Mouse (Mus musculus): Measurements from ENCODE around the gene Nfe2.
"Not testable (repeated sequence)": the region's sequence is repeated elsewhere in the genome, so short reads cannot be mapped to it uniquely, and the experiment has no call there.

Gene Nfe2

DNA sequence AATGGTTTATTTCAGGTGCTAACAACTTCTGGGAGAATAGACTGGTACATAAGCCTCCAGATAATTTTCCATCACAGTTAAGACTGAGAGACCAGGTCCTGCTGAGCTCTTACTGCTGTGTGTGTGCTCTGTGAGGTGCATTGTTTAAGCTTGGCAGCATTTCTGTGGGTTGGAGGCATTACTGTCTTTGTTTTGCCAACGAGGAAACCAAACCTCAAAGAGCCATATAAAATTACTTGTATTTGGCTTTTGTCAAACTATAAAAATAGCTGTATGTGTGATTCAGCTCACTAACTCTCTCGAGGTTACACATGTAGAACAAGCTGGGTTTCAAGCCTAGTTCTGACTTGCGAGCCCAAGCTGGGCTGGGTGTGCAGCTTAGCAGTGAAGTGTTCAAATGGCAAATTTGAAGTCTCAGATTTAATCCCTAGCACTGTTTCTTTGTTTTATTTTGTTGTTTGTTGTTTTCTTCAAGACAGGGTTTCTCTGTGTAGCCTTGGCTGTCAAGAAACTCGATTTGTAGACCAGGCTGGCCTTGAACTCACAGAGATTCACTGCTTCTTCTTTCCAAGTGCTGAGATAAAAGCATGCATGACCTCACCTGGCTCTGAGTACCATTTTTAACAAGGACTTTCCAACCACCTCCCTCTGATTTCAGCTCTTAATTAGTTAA, 34.6 kb upstream of the Nfe2 start:
- no peak for DNase-seq (ENCODE audit: low read depth in 2 of 2, low spot score in 2 of 2)

- no peak for DNase-seq (ENCODE audit: low read depth in 2 of 2, low spot score in 2 of 2)
Measured at GRCm38 (mm10) chr15:103290843-103291242, 32.6 kb upstream of the Nfe2 start.

GRCm38 (mm10) chr15:103290417-103290816, 32.2 kb upstream of the Nfe2 start:
- DNase-seq (ENCODE audit: low read depth in 2 of 2, low spot score in 2 of 2): no peak

- no peak for DNase-seq (ENCODE audit: low read depth in 2 of 2, low spot score in 2 of 2)
Measured at GRCm38 (mm10) chr15:103289600-103289999, 31.4 kb upstream of the Nfe2 start.

DNA sequence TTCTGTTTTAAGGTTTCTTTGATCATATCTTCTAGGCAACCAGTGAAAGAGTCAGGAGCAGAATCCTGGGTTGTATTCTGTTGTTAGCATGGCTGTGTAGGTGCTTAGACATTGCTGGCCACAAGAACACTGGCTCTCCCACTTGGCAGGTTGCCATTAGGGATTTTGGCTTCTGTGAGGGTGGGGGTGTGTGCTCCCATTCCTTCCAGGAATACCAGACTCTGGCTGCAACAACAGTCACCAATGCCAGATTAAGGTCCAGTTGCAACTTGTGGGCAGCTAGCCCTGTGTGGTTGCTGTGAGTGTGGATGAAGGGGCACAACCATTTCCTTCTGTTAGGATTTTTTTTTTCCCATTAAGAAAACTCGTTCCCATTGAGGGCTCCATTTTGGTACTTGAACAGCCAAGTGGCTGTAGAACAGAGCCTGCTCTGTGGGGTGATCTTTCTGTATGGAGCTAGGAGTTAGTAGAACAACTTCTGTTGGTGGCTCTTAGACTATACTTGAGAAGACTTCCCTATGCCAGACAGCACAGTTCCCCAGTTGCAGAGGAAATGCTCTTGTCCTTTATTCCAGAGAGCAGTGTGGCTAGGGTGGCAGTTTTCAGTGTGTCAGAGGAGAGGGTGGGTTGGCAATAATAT, 27.7 kb upstream of the Nfe2 start:
- DNase-seq (ENCODE audit: low read depth in 2 of 2, low spot score in 2 of 2): no peak

- no peak for DNase-seq (ENCODE audit: low read depth in 2 of 2, low spot score in 2 of 2)
Measured at GRCm38 (mm10) chr15:103284647-103285046, 26.4 kb upstream of the Nfe2 start.

DNA sequence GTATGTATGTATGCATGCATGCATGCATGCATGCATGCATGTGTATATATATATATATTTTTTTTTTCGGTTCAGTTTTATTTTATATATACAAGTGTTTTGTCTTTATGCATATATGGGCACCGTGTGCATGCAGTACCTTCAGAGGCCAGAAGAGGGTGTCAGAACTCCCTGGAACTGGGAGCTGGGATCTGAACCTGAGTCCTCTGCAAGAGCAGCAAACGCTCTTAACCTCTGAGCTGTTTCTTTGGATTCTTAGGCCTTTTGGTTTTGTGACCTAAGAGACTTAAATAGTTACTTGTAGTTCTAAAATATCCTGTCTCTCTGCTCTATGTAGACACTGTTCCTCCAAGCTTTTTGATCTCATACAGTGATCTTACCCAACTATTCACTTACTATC, 25.9 kb upstream of the Nfe2 start:
- peak in 1 of 2 experiments; percentile 51 for DNase-seq (ENCODE audit: low read depth in 2 of 2, low spot score in 2 of 2)

DNA sequence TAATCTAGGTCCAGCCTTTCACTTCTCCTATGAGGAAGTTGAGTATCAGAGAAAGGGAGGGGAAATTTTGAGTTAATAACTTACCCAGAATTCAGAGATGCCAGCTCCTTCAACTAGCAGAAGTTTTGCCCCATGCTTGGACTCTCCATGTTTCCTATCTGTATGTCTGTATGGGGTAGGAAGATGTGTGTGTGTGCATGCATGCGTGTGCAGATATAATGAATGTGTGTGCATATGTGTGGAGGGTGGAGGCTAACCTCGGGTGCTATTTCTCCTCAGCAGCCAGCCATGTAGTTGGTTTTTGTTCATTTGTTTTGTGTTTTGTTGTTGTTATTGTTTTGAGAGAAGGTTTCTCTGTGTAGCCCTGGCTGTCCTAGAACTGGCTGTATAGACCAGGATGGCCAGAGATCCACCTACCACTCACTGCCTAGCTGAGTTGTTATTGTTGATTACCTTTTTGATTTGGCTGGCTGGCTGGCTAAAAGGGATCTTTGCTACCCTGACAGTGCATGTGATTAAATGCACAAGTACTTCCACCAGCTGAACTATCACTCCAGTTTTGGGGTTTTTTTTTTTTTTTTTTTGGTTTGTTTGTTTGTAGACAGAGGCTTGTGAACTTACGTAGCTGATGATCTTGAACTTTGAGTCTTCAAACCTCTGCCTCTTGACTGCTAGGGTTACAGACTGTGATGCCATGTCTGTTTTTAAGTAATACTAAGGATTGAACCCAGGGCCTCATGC, 23.4 kb upstream of the Nfe2 start:
- no peak for DNase-seq (ENCODE audit: low read depth in 2 of 2, low spot score in 2 of 2)

- no peak for DNase-seq (ENCODE audit: low read depth in 2 of 2, low spot score in 2 of 2)
Measured at GRCm38 (mm10) chr15:103280817-103281464, 22.7 kb upstream of the Nfe2 start.

DNA sequence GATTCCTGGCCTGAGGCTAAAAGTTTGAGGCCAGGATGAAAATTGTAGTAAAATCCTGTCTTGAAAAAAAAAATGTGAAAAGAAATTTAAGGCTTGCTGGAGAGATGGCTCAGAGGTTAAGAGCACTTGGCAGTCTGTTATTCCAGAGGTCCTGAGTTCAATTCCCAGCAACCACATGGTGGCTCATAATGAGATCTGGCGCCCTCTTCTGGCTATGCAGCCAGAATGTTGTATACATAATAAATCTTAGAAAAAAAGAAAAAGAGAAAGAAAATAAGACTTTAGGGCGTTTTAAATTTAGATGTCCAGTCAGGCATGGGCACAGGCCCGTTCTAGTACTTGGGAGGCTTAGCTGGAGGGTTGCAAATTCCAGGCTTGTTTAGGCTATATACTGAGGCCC, 21.5 kb upstream of the Nfe2 start:
- DNase-seq (ENCODE audit: low read depth in 2 of 2, low spot score in 2 of 2): peak; percentile 33 to 46

DNA sequence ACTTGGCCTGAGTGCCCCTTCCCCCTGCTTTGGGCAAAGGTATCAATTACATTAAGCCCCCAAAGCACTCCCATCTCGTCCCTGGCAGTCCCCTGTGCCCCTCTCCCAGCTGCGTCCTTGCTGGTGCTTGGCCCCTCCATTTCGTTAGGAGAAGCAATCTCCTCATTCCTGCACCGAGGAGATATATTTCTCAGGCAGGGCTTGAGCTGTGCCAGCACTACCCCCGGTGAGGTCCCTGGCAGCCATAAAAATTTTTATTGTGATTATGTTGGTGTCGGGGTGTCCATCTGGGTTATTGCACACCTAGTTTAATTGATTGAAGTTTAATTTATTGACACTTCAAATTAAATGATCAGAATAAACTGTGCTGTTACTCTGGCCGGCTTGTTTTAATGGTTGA, 19.7 kb upstream of the Nfe2 start:
- DNase-seq (ENCODE audit: low read depth in 2 of 2, low spot score in 2 of 2): no peak

DNA sequence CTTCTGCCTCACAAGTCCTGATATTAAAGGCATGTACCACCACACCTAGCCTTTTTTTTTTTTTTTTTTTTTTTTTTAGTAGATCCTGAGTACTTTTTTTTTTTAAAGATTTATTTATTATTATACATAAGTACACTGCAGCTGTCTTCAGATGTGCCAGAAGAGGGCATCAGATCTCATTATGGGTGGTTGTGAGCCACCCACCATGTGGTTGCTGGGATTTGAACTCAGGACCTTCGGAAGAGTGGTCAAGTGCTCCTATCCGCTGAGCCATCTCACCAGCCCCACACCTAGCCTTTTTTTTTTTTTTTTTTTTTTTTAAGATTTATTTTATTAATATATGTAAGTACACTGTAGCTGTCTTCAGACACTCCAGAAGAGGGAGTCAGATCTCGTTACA, 17.7 kb upstream of the Nfe2 start:
- DNase-seq (ENCODE audit: low read depth in 2 of 2, low spot score in 2 of 2): not testable (repeated sequence)

DNA sequence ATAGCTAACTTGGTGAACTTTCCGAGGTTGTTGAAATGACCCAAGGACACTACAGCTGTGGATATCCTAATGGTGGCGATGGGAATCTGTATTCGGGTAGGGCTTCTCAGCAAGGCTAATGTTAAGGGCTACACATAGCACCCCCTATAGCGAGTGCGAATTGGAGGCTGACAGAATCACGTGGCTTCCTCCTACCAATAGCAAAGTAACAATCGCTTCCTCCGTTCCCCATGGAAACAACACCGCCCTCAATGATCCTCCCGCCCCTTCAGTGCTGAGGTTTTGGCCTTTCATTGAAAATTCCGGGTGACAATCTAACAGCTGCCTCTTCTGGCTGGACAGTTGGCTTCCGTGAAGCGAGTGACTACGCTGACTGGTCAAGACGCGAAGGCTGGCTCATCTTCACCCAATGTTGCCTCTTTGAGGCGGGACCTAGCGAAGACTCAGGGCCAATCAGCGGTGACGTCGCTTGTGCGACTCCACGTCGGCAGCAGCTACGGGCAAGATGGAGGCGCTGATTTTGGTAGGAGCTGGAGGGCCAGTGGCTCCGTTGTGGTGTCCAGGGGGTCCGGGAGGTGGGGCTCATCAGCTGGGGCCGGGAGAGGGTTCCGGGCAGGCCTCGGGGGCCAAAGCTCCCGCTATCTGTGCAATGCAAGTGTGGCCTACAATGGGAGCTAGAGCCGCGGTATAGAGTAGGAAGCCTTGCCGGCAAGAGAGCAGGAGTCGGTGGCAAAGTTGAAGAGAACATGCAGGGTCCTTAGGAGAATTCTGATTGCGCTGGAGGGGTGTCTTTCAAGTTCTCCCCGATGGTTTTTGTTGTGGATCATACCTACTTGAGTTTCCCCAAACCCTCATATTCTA, 14.4 kb upstream of the Nfe2 start, which contains the start of gene Copz1:
Copz1 (plus strand) TSS at position 296 of the 861 bp plus-strand sequence.
- peak; percentile 93 to 95 for DNase-seq (ENCODE audit: low read depth in 2 of 2, low spot score in 2 of 2)

DNA sequence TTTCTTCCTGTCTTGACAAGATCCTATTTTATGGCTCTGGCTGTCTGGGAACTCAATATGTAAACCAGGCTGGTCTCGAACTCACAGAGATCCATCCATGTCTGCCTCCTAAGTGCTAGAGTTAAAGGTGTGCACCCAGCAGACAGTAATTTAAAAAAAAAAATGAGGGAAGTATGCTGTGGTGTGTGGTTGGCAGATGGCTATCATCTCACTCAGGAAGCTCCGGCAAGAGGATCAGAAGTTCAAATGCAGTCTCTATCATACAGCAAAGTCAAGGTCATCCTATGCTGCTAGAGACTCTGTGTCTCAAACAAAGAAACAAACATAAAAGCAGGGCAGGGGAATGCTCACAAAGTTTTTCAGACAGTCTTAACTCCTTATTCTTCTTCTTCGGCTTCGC, 10.7 kb upstream of the Nfe2 start:
- no peak for DNase-seq (ENCODE audit: low read depth in 2 of 2, low spot score in 2 of 2)

DNA sequence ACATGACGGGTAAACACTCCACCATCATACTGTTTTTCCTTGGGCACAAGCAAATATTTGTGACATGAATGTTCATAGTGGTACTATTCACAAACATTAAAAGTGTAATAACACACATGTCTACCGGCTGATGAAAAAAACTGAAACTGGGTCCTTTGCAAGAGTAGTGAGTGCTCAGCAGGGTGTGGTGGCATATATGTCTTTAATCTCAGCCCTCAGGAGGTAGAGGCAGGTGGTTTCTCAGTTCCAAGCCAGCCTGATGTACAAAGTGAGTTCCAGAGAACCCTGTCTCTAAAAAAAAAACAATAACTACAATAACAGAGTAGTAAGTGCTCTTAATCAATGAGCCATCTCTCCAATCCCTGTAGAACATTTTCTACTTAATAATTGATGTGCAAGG, 6.6 kb upstream of the Nfe2 start:
- DNase-seq (ENCODE audit: low read depth in 2 of 2, low spot score in 2 of 2): no peak

- no peak for DNase-seq (ENCODE audit: low read depth in 2 of 2, low spot score in 2 of 2)
Measured at GRCm38 (mm10) chr15:103259989-103260388, 1.8 kb upstream of the Nfe2 start.

GRCm38 (mm10) chr15:103259162-103259561, 959 bp upstream of the Nfe2 start:
- DNase-seq (ENCODE audit: low read depth in 2 of 2, low spot score in 2 of 2): no peak

- no peak for DNase-seq (ENCODE audit: low read depth in 2 of 2, low spot score in 2 of 2)
Measured at GRCm38 (mm10) chr15:103256210-103256986, 1.8 kb downstream of the Nfe2 start.

- peak in 1 of 2 experiments; percentile 25 for DNase-seq (ENCODE audit: low read depth in 2 of 2, low spot score in 2 of 2)
Measured at GRCm38 (mm10) chr15:103255169-103255568, 3.0 kb downstream of the Nfe2 start.

- no peak for DNase-seq (ENCODE audit: low read depth in 2 of 2, low spot score in 2 of 2)
Measured at GRCm38 (mm10) chr15:103253352-103253751, 4.9 kb downstream of the Nfe2 start.

Measured in CD8-positive naive resting alpha-beta T cell, adult 2 months (primary cell).